9 mouse cellular contexts compared by ENCODE assay signal in genomic region chr11:29861750-29862397, GRCm38 (mm10). TPM values are rescaled to one million over a fixed set of nuclear protein-coding genes. Genes with fewer than 3 reads are reported as not detected.
DNase-seq lines count a peak whose midpoint lies in the region; ATAC-seq and TF ChIP-seq lines count a peak whose summit lies in the region.
"Had no signal": no experiment of that assay in that cellular context is flagged by ENCODE, and none has a peak within 500 bp of the region (broad histone marks: within the 10 kb centered on the region; RNA-seq: fewer than 3 reads in every experiment).

No protein-coding gene starts in this region.

- no peaks in the 10 kb centered on the region for H3K36me3 ChIP-seq in intestine, postnatal 0 days (ENCODE audit: control insufficient read depth, insufficient read depth)
- no peaks in the 10 kb centered on the region for H3K36me3 ChIP-seq in intestine, embryonic 15.5 days
- no peaks in the 10 kb centered on the region for H3K36me3 ChIP-seq in G1E (replicated peaks)
- no peaks in the 10 kb centered on the region for H3K36me3 ChIP-seq in forebrain, embryonic 16.5 days (ENCODE audit: control insufficient read depth, insufficient read depth)
- no peaks in the 10 kb centered on the region for H3K36me3 ChIP-seq in midbrain, postnatal 0 days (ENCODE audit: insufficient read depth, low read length)
- H3K36me3 ChIP-seq: liver, embryonic 13.5 days had no signal

- no peak overlapping the region for H3K27ac ChIP-seq in intestine, postnatal 0 days (ENCODE audit: low read depth, low read length)
- no peak overlapping the region for H3K27ac ChIP-seq in intestine, embryonic 15.5 days
- H3K27ac ChIP-seq in forebrain, embryonic 16.5 days (ENCODE audit: low read length) = no peak overlapping the region
- H3K27ac ChIP-seq in midbrain, postnatal 0 days (ENCODE audit: low read depth, low read length) = no peak overlapping the region
- H3K27ac ChIP-seq: liver, embryonic 13.5 days had no signal

- ATAC-seq in intestine, postnatal 0 days = no peak
- no peak for ATAC-seq in intestine, embryonic 15.5 days
- no peak for ATAC-seq in G1E (ENCODE audit: extremely low read depth, insufficient number of reproducible peaks, low FRiP score, poor library complexity, severe bottlenecking)
- ATAC-seq in forebrain, embryonic 16.5 days = peak; percentile 78
- ATAC-seq in midbrain, postnatal 0 days (ENCODE audit: low FRiP score) = peak; percentile 61; the same call in 1 of the 2 replicates
- no peak for ATAC-seq in inflammation-experienced regulatory T-cells, adult 6 months

- intact Hi-C loops in left cerebral cortex, postnatal 25 days (cut with DNase I) = no loop called here

- H3K9me3 ChIP-seq in intestine, postnatal 0 days (ENCODE audit: control insufficient read depth) = no peaks in the 10 kb centered on the region
- H3K9me3 ChIP-seq in intestine, embryonic 15.5 days = no peaks in the 10 kb centered on the region
- no peaks in the 10 kb centered on the region for H3K9me3 ChIP-seq in G1E (replicated peaks)
- no peaks in the 10 kb centered on the region for H3K9me3 ChIP-seq in forebrain, embryonic 16.5 days (ENCODE audit: control insufficient read depth, low read length)
- no peaks in the 10 kb centered on the region for H3K9me3 ChIP-seq in midbrain, postnatal 0 days (ENCODE audit: low read length)
- H3K9me3 ChIP-seq: liver, embryonic 13.5 days had no signal

- no peaks in the 10 kb centered on the region for H3K27me3 ChIP-seq in intestine, postnatal 0 days (replicated peaks; ENCODE audit: control insufficient read depth, insufficient read depth, low read length)
- no peaks in the 10 kb centered on the region for H3K27me3 ChIP-seq in intestine, embryonic 15.5 days (replicated peaks)
- H3K27me3 ChIP-seq in G1E (ENCODE audit: insufficient read depth, low read length) = no peaks in the 10 kb centered on the region
- no peaks in the 10 kb centered on the region for H3K27me3 ChIP-seq in forebrain, embryonic 16.5 days (replicated peaks; ENCODE audit: control insufficient read depth, insufficient read depth, low read length)
- no peaks in the 10 kb centered on the region for H3K27me3 ChIP-seq in midbrain, postnatal 0 days (ENCODE audit: insufficient read depth, low read length)
- H3K27me3 ChIP-seq: liver, embryonic 13.5 days had no signal

- H3K9ac ChIP-seq in intestine, postnatal 0 days (ENCODE audit: low read depth, low read length) = no peak overlapping the region
- H3K9ac ChIP-seq in intestine, embryonic 15.5 days = no peak overlapping the region
- no peak overlapping the region for H3K9ac ChIP-seq in forebrain, embryonic 16.5 days (replicated peaks; ENCODE audit: low read depth, low read length)
- H3K9ac ChIP-seq in midbrain, postnatal 0 days (replicated peaks; ENCODE audit: low read length, poor library complexity, severe bottlenecking) = no peak overlapping the region
- H3K9ac ChIP-seq: liver, embryonic 13.5 days had no signal

- peak; percentile 3 for DNase-seq in G1E (ENCODE audit: low spot score)
- DNase-seq in cerebellum, adult 11 months = peak; percentile 22
- peak; percentile 51 to 54 for DNase-seq in left cerebral cortex, postnatal 25 days (ENCODE audit: low spot score in 2 of 2)
- DNase-seq in midbrain, postnatal 0 days (ENCODE audit: low spot score) = peak; percentile 65
- DNase-seq: liver, embryonic 13.5 days had no signal

- no peak overlapping the region for H3K4me2 ChIP-seq in intestine, postnatal 0 days (replicated peaks; ENCODE audit: low read depth)
- no peak overlapping the region for H3K4me2 ChIP-seq in intestine, embryonic 15.5 days (replicated peaks)
- H3K4me2 ChIP-seq in forebrain, embryonic 16.5 days (ENCODE audit: low read length) = no peak overlapping the region
- no peak overlapping the region for H3K4me2 ChIP-seq in midbrain, postnatal 0 days (ENCODE audit: low read depth, low read length, poor library complexity, severe bottlenecking)
- H3K4me2 ChIP-seq: liver, embryonic 13.5 days had no signal

- H3K4me3 ChIP-seq in intestine, postnatal 0 days (ENCODE audit: low read depth, low read length) = no peak overlapping the region
- no peak overlapping the region for H3K4me3 ChIP-seq in intestine, embryonic 15.5 days (replicated peaks)
- H3K4me3 ChIP-seq in G1E (ENCODE audit: low read depth, low read length) = no peak overlapping the region
- H3K4me3 ChIP-seq in forebrain, embryonic 16.5 days (replicated peaks; ENCODE audit: low read length) = no peak overlapping the region
- no peak overlapping the region for H3K4me3 ChIP-seq in midbrain, postnatal 0 days (ENCODE audit: low read depth, low read length)
- H3K4me3 ChIP-seq: liver, embryonic 13.5 days had no signal

- peak; percentile 76 for TF ChIP-seq CTCF in intestine, postnatal 0 days (IDR thresholded peaks at IDR 0.05; ENCODE audit: low read depth)
- TF ChIP-seq CTCF in G1E (IDR thresholded peaks at IDR 0.05; ENCODE audit: low read depth, low read length) = peak; percentile 20; the same call in 1 of the 2 replicates
- TF ChIP-seq CTCF in midbrain, postnatal 0 days (IDR thresholded peaks at IDR 0.05) = peak; percentile 73

- H3K4me1 ChIP-seq in intestine, postnatal 0 days (replicated peaks; ENCODE audit: control insufficient read depth, insufficient read depth, low read length) = no peaks in the 10 kb centered on the region
- no peaks in the 10 kb centered on the region for H3K4me1 ChIP-seq in intestine, embryonic 15.5 days (replicated peaks)
- H3K4me1 ChIP-seq in G1E (ENCODE audit: insufficient read depth, low read depth, low read length) = no peaks in the 10 kb centered on the region
- H3K4me1 ChIP-seq in forebrain, embryonic 16.5 days (replicated peaks; ENCODE audit: control insufficient read depth, insufficient read depth, low read length) = peaks cover 7% of the 10 kb centered on the region
- H3K4me1 ChIP-seq in midbrain, postnatal 0 days (ENCODE audit: insufficient read depth, low read length) = no peaks in the 10 kb centered on the region
- H3K4me1 ChIP-seq: liver, embryonic 13.5 days had no signal

- WGBS in intestine, postnatal 0 days = 49% methylated on average over 2 of the region's 2 CpGs
- WGBS in intestine, embryonic 15.5 days = 52% methylated on average over 2 of the region's 2 CpGs
- WGBS in forebrain, embryonic 16.5 days = 17% methylated on average over 2 of the region's 2 CpGs
- 33% methylated on average over 2 of the region's 2 CpGs for WGBS in midbrain, postnatal 0 days

RNA-seq across cellular contexts. Expression of gene 4931440F15Rik, which starts 36.4 kb away (rescaled TPM):
- polyA plus RNA-seq in intestine, postnatal 0 days (2015; fragmentation: Nextera tagmentation; extraction: Ambion mirVana) = 0.09 and 0.12 TPM in 2 replicates
- polyA plus RNA-seq in intestine, embryonic 15.5 days (2015; fragmentation: Nextera tagmentation; extraction: Ambion mirVana) = 0.06 and 0.10 TPM in 2 replicates
- not detected in 2 replicates for total RNA-seq in G1E (2014; fragmentation: Nextera tagmentation)
- total RNA-seq in G1E (2017) = 0.06 and 0.16 TPM in 2 replicates
- not detected in 2 replicates for polyA plus RNA-seq in G1E (2012)
- polyA plus RNA-seq in forebrain, embryonic 16.5 days (2015; fragmentation: Nextera tagmentation; extraction: Ambion mirVana) = 0.34 and 0.54 TPM in 2 replicates
- total RNA-seq in left cerebral cortex, postnatal 25 days (2021) = 1 to 10 TPM; 2.7 to 3.4 TPM
- 0.66 and 1.2 TPM in 2 replicates for total RNA-seq in midbrain, postnatal 0 days (2014; rRNA removed)
- polyA plus RNA-seq in midbrain, postnatal 0 days (2015; fragmentation: Nextera tagmentation; extraction: Ambion mirVana) = 0.33 and 0.56 TPM in 2 replicates
- polyA plus RNA-seq in inflammation-experienced regulatory T-cells, adult 6 months (2017; shearing (Covaris generic)) = under 1 TPM in 1 of 3 experiments, not detected in 2; 0.23 TPM

Comparison
In these comparisons a context has a peak if more than half of its experiments do, and no peak if none do; other contexts are left out.
1. ATAC-seq: peak in forebrain, embryonic 16.5 days (single experiment) and midbrain, postnatal 0 days (single experiment); none in intestine, postnatal 0 days (single experiment), intestine, embryonic 15.5 days (single experiment), G1E (single experiment) and inflammation-experienced regulatory T-cells, adult 6 months (single experiment).
2. CTCF ChIP-seq: peak in every context shown above with its lines; median percentile 76 in intestine, postnatal 0 days; 73 in midbrain, postnatal 0 days; 20 in G1E.
3. DNase-seq: peak in every context shown above with its lines; median percentile 65 in midbrain, postnatal 0 days; 52 in left cerebral cortex, postnatal 25 days; 22 in cerebellum, adult 11 months; 3 in G1E.